Mouse (Mus musculus): ENCODE data around the gene Prdm16.

- TF ChIP-seq MAX (IDR thresholded peaks at IDR 0.05; ENCODE audit: low read depth) (no peak), POLR2A (IDR thresholded peaks at IDR 0.05; ENCODE audit: insufficient read length, low read depth) (no peak), TCF3 (IDR thresholded peaks at IDR 0.05; ENCODE audit: insufficient read length, low read depth) (no peak), POLR2AphosphoS2 (IDR thresholded peaks at IDR 0.05; ENCODE audit: insufficient read length, low read depth) (no peak), USF1 (IDR thresholded peaks at IDR 0.05; ENCODE audit: low read depth) (no peak), CEBPB (IDR thresholded peaks at IDR 0.05; ENCODE audit: insufficient read depth, poor library complexity, severe bottlenecking) (no peak), E2F4 (IDR thresholded peaks at IDR 0.05; ENCODE audit: insufficient read depth) (no peak), REST (IDR thresholded peaks at IDR 0.05; ENCODE audit: insufficient read depth, insufficient read length) (peak; percentile 50), MYOG (IDR thresholded peaks at IDR 0.05; ENCODE audit: control insufficient read depth in 1 of 3, insufficient read depth in 1 of 3, insufficient read length in 2 of 3, low read depth in 2 of 3) (no peak)
Measured at GRCm38 (mm10) chr4:154466305-154466704, 170.4 kb downstream of the Prdm16 start.

All from myocyte (in vitro differentiated cells).